Comparison of ENCODE assay signal across 27 mouse cellular contexts in genomic region chr1:91035266-91035665, GRCm38 (mm10). TPM values are rescaled to one million over a fixed set of nuclear protein-coding genes. Genes with fewer than 3 reads are reported as not detected.
DNase-seq lines count a peak whose midpoint lies in the region; ATAC-seq and TF ChIP-seq lines count a peak whose summit lies in the region.
"Had no signal": no experiment of that assay in that cellular context is flagged by ENCODE, and none has a peak within 500 bp of the region (broad histone marks: within the 10 kb centered on the region; RNA-seq: fewer than 3 reads in every experiment).

No protein-coding gene starts in this region.

- no peak for TF ChIP-seq CTCF in lung, postnatal 0 days (IDR thresholded peaks at IDR 0.05)

- WGBS in heart, embryonic 10.5 days, result 69% methylated on average over 2 of the region's 2 CpGs
- WGBS in heart, embryonic 16.5 days, result 58% methylated on average over 2 of the region's 2 CpGs
- whole genome bisulfite sequencing in heart, embryonic 11.5 days (ENCODE audit: insufficient replicate concordance), result 64% methylated on average over 2 of the region's 2 CpGs
- WGBS in lung, postnatal 0 days, result 70% methylated on average over 2 of the region's 2 CpGs

- H3K27me3 ChIP-seq in heart, embryonic 10.5 days (ENCODE audit: insufficient read depth, poor library complexity, severe bottlenecking), result no peaks in the 10 kb centered on the region
- H3K27me3 ChIP-seq in heart, embryonic 16.5 days (ENCODE audit: control insufficient read depth, insufficient read depth, low read length), result no peaks in the 10 kb centered on the region
- no peaks in the 10 kb centered on the region for H3K27me3 ChIP-seq in heart, embryonic 11.5 days (ENCODE audit: control insufficient read depth, insufficient read depth, low read length)
- no peaks in the 10 kb centered on the region for H3K27me3 ChIP-seq in lung, postnatal 0 days (replicated peaks; ENCODE audit: insufficient read depth, low read length)
- H3K27me3 ChIP-seq: CH12.LX; embryonic facial prominence, embryonic 15.5 days; forebrain, embryonic 12.5 days; forebrain, embryonic 15.5 days; hindbrain, embryonic 13.5 days; intestine, embryonic 15.5 days had no signal

- DNase-seq in heart, embryonic 10.5 days (ENCODE audit: low spot score), result no peak
- DNase-seq in heart, adult 18-20 months, result no peak
- DNase-seq in lung, postnatal 0 days (ENCODE audit: low spot score), result peak; percentile 12
- no peak for DNase-seq in lung, adult 18-20 months
- no peak for DNase-seq in urinary bladder, adult 2 months (ENCODE audit: low spot score)
- DNase-seq: adrenal gland, adult 2 months; adrenal gland, postnatal 14 days; B cell, adult 2 months; cerebellum, adult 11 months; cerebellum, adult 2 months; cerebellum, adult 9-11 months; cerebellum, postnatal 25 days; gastrocnemius, postnatal 10 days; heart, adult 11 months; kidney, adult 11 months had no signal

- H3K4me2 ChIP-seq in heart, embryonic 16.5 days (ENCODE audit: low read depth, low read length), result no peak overlapping the region
- no peak overlapping the region for H3K4me2 ChIP-seq in heart, embryonic 11.5 days
- H3K4me2 ChIP-seq in lung, postnatal 0 days (replicated peaks; ENCODE audit: low read depth, low read length), result no peak overlapping the region
- H3K4me2 ChIP-seq: embryonic facial prominence, embryonic 12.5 days; embryonic facial prominence, embryonic 15.5 days; forebrain, embryonic 12.5 days; forebrain, embryonic 15.5 days; hindbrain, embryonic 13.5 days; intestine, embryonic 15.5 days had no signal

- H3K4me3 ChIP-seq in heart, embryonic 10.5 days, result no peak overlapping the region
- H3K4me3 ChIP-seq in heart, embryonic 16.5 days (ENCODE audit: low read length), result no peak overlapping the region
- no peak overlapping the region for H3K4me3 ChIP-seq in heart, embryonic 11.5 days (ENCODE audit: low read depth, low read length)
- H3K4me3 ChIP-seq in lung, postnatal 0 days (ENCODE audit: low read depth, low read length), result no peak overlapping the region
- H3K4me3 ChIP-seq: embryonic facial prominence, embryonic 12.5 days; embryonic facial prominence, embryonic 15.5 days; forebrain, embryonic 12.5 days; forebrain, embryonic 15.5 days; hindbrain, embryonic 10.5 days; hindbrain, embryonic 13.5 days; intestine, embryonic 15.5 days had no signal

- ATAC-seq in heart, embryonic 16.5 days (replicated peaks; ENCODE audit: extremely low read depth, insufficient read depth, low FRiP score), result no peak
- no peak for ATAC-seq in heart, embryonic 11.5 days (replicated peaks; ENCODE audit: insufficient number of reproducible peaks, low FRiP score, low TSS enrichment)
- ATAC-seq in lung, postnatal 0 days, result no peak
- ATAC-seq: forebrain, embryonic 15.5 days; hindbrain, embryonic 16.5 days; intestine, embryonic 15.5 days had no signal

- no peak for TF ChIP-seq EP300 in lung, postnatal 0 days (IDR thresholded peaks at IDR 0.05)

- peaks cover 80% of the 10 kb centered on the region for H3K4me1 ChIP-seq in heart, embryonic 10.5 days
- H3K4me1 ChIP-seq in heart, embryonic 16.5 days (ENCODE audit: control insufficient read depth, insufficient read depth, low read length), result peaks cover 59% of the 10 kb centered on the region
- peaks cover 61% of the 10 kb centered on the region for H3K4me1 ChIP-seq in heart, embryonic 11.5 days (ENCODE audit: control insufficient read depth, insufficient read depth, low read length)
- peaks cover 8% of the 10 kb centered on the region; the same call in 1 of the 2 replicates for H3K4me1 ChIP-seq in lung, postnatal 0 days (ENCODE audit: insufficient read depth, low read depth, low read length)

- peak overlapping the region; percentile 10; the same call in 1 of the 2 replicates for H3K27ac ChIP-seq in heart, embryonic 10.5 days
- H3K27ac ChIP-seq in heart, embryonic 16.5 days (ENCODE audit: low read length), result peak overlapping the region; percentile 8
- H3K27ac ChIP-seq in heart, embryonic 11.5 days (ENCODE audit: low read depth, low read length), result no peak overlapping the region
- no peak overlapping the region for H3K27ac ChIP-seq in lung, postnatal 0 days (ENCODE audit: low read length)
- H3K27ac ChIP-seq: embryonic facial prominence, embryonic 12.5 days; embryonic facial prominence, embryonic 15.5 days; forebrain, embryonic 12.5 days; forebrain, embryonic 15.5 days; hindbrain, embryonic 10.5 days; hindbrain, embryonic 13.5 days; intestine, embryonic 15.5 days had no signal

- H3K36me3 ChIP-seq in heart, embryonic 10.5 days, result no peaks in the 10 kb centered on the region; the same call in 1 of the 2 replicates
- no peaks in the 10 kb centered on the region for H3K36me3 ChIP-seq in heart, embryonic 16.5 days (ENCODE audit: control insufficient read depth, insufficient read depth)
- H3K36me3 ChIP-seq in heart, embryonic 11.5 days (ENCODE audit: control insufficient read depth, insufficient read depth, low read length), result no peaks in the 10 kb centered on the region
- H3K36me3 ChIP-seq in lung, postnatal 0 days (ENCODE audit: insufficient read depth, low read length), result no peaks in the 10 kb centered on the region
- H3K36me3 ChIP-seq: embryonic facial prominence, embryonic 12.5 days; embryonic facial prominence, embryonic 15.5 days; forebrain, embryonic 12.5 days; forebrain, embryonic 15.5 days; G1E; hindbrain, embryonic 10.5 days; hindbrain, embryonic 13.5 days; intestine, embryonic 15.5 days had no signal

- no peaks in the 10 kb centered on the region for H3K9me3 ChIP-seq in heart, embryonic 10.5 days
- H3K9me3 ChIP-seq in heart, embryonic 16.5 days (replicated peaks; ENCODE audit: control insufficient read depth, low read length), result no peaks in the 10 kb centered on the region
- H3K9me3 ChIP-seq in heart, embryonic 11.5 days (replicated peaks; ENCODE audit: control insufficient read depth, low read length), result no peaks in the 10 kb centered on the region
- H3K9me3 ChIP-seq in lung, postnatal 0 days (ENCODE audit: low read length), result no peaks in the 10 kb centered on the region
- H3K9me3 ChIP-seq: embryonic facial prominence, embryonic 12.5 days; embryonic facial prominence, embryonic 15.5 days; forebrain, embryonic 12.5 days; forebrain, embryonic 15.5 days; hindbrain, embryonic 10.5 days; hindbrain, embryonic 13.5 days; intestine, embryonic 15.5 days had no signal

- H3K9ac ChIP-seq in heart, embryonic 16.5 days (ENCODE audit: low read length), result no peak overlapping the region
- H3K9ac ChIP-seq in heart, embryonic 11.5 days (ENCODE audit: low read depth, low read length), result no peak overlapping the region
- H3K9ac ChIP-seq in lung, postnatal 0 days (replicated peaks; ENCODE audit: low read depth), result no peak overlapping the region
- H3K9ac ChIP-seq: embryonic facial prominence, embryonic 12.5 days; embryonic facial prominence, embryonic 15.5 days; forebrain, embryonic 12.5 days; forebrain, embryonic 15.5 days; hindbrain, embryonic 13.5 days; intestine, embryonic 15.5 days had no signal

RNA-seq across cellular contexts. Expression of gene Lrrfip1, which starts 36.7 kb away (rescaled TPM):
- 91.6 and 129 TPM in 2 replicates for polyA plus RNA-seq in heart, embryonic 10.5 days (2016; fragmentation: Nextera tagmentation; extraction: Ambion mirVana)
- total RNA-seq in heart, adult 18-20 months (2021), result 10 to 100 TPM; 62.9 to 67.0 TPM
- 156 TPM in 2 replicates for polyA plus RNA-seq in heart, embryonic 16.5 days (2015; fragmentation: Nextera tagmentation; extraction: Ambion mirVana)
- polyA plus RNA-seq in heart, embryonic 11.5 days (2014; fragmentation: Nextera tagmentation; extraction: Ambion mirVana), result 115 and 138 TPM in 2 replicates
- 83.1 and 101 TPM in 2 replicates for polyA plus RNA-seq in lung, postnatal 0 days (2015; fragmentation: Nextera tagmentation; extraction: Ambion mirVana)
- 125 and 127 TPM in 2 replicates for polyA plus RNA-seq in urinary bladder, adult 2 months (2012; rRNA removed)
- polyA plus RNA-seq: G1E had no signal

Comparison
In these comparisons a context has a peak if more than half of its experiments do, and no peak if none do; other contexts are left out.
1. H3K27ac ChIP-seq: peak in heart, embryonic 10.5 days (single experiment) and heart, embryonic 16.5 days (single experiment); none in heart, embryonic 11.5 days (single experiment) and lung, postnatal 0 days (single experiment).